Mouse (Mus musculus) CD4-positive, CD25-positive, alpha-beta regulatory T cell, adult 4 months (primary cell): Measurements from ENCODE around the gene Rex1bd. TPM values are rescaled to one million over a fixed set of nuclear protein-coding genes. Genes with fewer than 3 reads are reported as not detected.

ENCODE experiments used
- ATAC-seq: one replicate; pipeline ENCODE4 v1.8.0; 2017
- polyA plus RNA-seq, 2 experiments: library from polyadenylated mRNA; unstranded; fragments of 100-300 nt; shearing (Covaris generic); gene quantifications; one replicate each; pipeline ENCODE4 v1.2.1; 2017

Rex1bd gene
- polyA plus RNA-seq, 2 experiments from 2014 or later = 82.2 to 83.2 TPM

GRCm38 (mm10) chr8:70476333-70477268, 30.0 kb downstream of the Rex1bd start, which contains the start of gene Klhl26:
Gene Klhl26 (minus strand): TSS chr8:70476968.
- peak; percentile 96 for ATAC-seq

GRCm38 (mm10) chr8:70471856-70472255, 34.7 kb downstream of the Rex1bd start:
- no peak for ATAC-seq

GRCm38 (mm10) chr8:70469938-70470337, 36.6 kb downstream of the Rex1bd start:
- ATAC-seq = no peak

- ATAC-seq = no peak
Observed at GRCm38 (mm10) chr8:70469295-70469916, 37.1 kb downstream of the Rex1bd start.

GRCm38 (mm10) chr8:70468733-70469132, 37.8 kb downstream of the Rex1bd start:
- ATAC-seq = no peak

- ATAC-seq = no peak
Observed at GRCm38 (mm10) chr8:70467907-70468306, 38.6 kb downstream of the Rex1bd start.

- no peak for ATAC-seq
Observed at GRCm38 (mm10) chr8:70467229-70467725, 39.3 kb downstream of the Rex1bd start.

- no peak for ATAC-seq
Observed at GRCm38 (mm10) chr8:70466771-70467170, 39.8 kb downstream of the Rex1bd start.

- no peak for ATAC-seq
Observed at GRCm38 (mm10) chr8:70466305-70466704, 40.2 kb downstream of the Rex1bd start.

GRCm38 (mm10) chr8:70465701-70466100, 40.9 kb downstream of the Rex1bd start:
- ATAC-seq = no peak

GRCm38 (mm10) chr8:70464162-70464561, 42.4 kb downstream of the Rex1bd start:
- ATAC-seq = no peak

- no peak for ATAC-seq
Observed at GRCm38 (mm10) chr8:70463306-70463705, 43.2 kb downstream of the Rex1bd start.

GRCm38 (mm10) chr8:70462516-70462813, 44.1 kb downstream of the Rex1bd start:
- ATAC-seq = no peak

GRCm38 (mm10) chr8:70461765-70462515, 44.6 kb downstream of the Rex1bd start:
- ATAC-seq = no peak

GRCm38 (mm10) chr8:70460606-70461005, 45.9 kb downstream of the Rex1bd start:
- no peak for ATAC-seq

- ATAC-seq = no peak
Observed at GRCm38 (mm10) chr8:70460199-70460598, 46.4 kb downstream of the Rex1bd start.

- ATAC-seq = no peak
Observed at GRCm38 (mm10) chr8:70459636-70460035, 46.9 kb downstream of the Rex1bd start.

- no peak for ATAC-seq
Observed at GRCm38 (mm10) chr8:70458462-70458861, 48.1 kb downstream of the Rex1bd start.

- no peak for ATAC-seq
Observed at GRCm38 (mm10) chr8:70457882-70458281, 48.7 kb downstream of the Rex1bd start.

- ATAC-seq = no peak
Observed at GRCm38 (mm10) chr8:70456996-70457395, 49.6 kb downstream of the Rex1bd start.
